Mouse (Mus musculus): ENCODE measurements around the gene Setd5.

The Setd5 gene

DNA sequence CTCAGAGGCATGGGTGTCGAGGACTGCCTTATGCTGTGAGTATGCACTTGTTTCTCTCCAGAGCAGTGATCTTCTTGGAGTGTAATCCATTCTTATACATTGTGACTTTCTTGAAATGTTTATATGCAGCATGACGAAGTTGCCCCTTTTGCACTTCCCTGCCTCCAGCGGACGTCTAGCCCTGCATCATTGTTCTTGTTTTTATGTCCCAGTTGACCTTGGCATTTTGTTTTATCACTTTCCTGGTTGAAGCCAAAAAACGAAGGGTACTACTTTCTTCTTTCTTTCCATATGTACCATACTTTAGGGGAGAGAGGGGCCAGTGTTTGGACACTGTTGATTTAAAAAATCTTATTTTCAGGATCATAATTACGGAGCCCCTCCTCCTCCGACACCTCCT lies 32.8 kb downstream of the Setd5 start:
- no peak for DNase-seq (ENCODE audit: extremely low read depth, low read depth, low spot score)

DNA sequence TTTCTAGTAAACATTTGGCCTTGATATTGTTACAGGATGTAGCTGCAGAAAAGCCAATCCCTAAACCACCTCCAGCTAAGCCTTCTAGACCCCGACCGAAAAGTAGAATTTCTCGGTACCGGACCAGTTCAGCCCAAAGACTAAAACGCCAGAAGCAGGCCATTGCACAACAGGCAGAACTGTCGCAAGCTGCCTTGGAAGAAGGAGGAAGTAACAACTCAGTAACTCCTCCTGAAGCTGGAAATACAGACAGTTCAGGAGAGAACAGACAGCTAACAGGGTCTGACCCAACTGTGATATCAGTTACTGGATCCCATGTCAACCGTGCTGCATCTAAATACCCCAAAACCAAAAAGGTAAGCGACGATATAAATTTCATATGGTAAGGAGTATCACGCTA lies 43.6 kb downstream of the Setd5 start:
- DNase-seq (ENCODE audit: extremely low read depth, low read depth, low spot score), result no peak

DNA sequence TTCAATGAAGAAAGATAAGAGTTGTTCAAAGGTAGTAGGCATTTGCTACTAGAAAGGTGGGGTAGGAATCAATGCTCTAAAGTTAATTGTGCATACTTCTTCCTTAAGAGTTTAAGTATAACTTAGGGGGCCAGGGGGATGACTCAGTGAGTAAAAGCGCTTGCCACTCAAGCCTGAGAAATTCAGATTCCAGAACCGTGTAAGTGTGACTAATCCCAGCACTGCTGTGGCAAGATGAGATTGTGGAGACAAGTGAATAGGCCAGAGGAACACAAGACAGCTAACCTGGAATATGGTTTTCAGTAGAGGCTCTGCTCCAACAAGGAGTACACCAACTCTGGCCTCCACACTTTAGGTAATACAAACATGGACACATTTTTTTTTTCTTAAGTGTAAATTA lies 56.2 kb downstream of the Setd5 start:
- DNase-seq (ENCODE audit: extremely low read depth, low read depth, low spot score), result no peak

DNA sequence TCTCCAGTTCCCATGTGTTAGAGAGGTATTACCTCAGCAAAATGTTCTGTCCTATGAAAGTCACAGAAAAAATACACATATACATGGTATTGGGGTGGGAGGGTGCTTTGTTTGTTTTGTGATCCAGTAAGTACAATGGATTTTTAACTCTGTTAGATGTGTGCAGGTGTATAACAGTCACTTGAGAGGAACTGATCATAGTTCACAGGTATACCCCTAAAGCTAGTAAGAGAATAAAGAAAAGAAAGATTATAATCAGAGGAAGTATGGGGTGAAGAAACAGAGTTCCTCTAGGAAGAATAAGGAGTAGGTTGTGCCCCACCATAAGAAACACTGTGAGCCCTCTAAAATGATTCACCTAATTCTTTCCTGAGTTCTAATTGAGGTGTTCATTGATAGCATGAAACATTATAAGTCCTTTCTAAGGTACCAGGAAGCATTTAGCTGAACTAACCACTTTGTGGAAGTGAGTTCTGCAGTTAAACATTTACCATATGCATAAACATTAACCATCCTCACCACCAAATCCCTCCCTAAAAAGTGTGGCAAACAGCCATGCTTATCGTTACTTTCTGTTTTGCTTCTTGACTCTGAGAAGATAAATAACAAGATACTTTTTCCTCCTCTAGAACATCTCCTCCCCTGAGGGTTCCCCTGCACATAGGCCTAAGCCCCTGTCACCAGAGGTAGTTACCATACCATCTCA lies 64.4 kb downstream of the Setd5 start:
- no peak for DNase-seq (ENCODE audit: extremely low read depth, low read depth, low spot score)

DNA sequence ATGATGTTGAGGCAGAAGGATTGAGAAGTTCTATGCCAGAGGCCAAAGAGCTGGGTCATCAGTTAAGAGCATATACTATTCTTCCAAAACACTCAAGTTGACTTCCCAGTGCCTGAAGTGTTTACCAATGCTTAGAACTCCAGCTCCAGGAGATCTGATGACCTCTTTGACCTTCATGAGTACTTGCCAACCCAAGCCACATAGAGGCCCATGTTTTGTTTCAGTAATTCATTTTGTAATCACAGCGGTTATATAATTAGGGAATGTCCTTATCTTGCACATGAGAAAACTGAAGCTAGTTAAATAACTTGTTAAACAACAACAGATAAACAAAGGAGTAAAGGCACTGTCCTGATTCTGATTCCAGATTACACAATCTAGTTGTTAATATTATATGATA lies 67.6 kb downstream of the Setd5 start:
- no peak for DNase-seq (ENCODE audit: extremely low read depth, low read depth, low spot score)

DNA sequence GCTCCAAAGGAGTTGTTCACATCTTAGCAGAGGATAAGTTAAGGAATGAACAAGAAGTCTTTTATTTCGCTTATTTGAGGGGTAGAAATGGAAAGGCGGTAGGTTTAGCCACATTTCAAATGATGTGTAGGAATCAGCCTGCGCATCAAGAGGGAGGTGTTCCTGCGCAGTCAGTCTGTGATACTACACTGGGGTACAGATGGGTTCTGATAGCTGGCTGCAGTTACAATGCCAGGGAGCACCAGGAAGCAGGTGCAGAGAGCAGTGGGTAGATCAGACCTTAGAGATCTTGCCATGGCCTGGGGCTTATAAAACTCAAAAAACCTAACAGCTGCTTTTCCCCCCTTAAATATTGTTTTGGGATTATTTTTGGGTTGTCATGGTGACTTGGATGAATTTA lies 68.1 kb downstream of the Setd5 start:
- no peak for DNase-seq (ENCODE audit: extremely low read depth, low read depth, low spot score)

DNA sequence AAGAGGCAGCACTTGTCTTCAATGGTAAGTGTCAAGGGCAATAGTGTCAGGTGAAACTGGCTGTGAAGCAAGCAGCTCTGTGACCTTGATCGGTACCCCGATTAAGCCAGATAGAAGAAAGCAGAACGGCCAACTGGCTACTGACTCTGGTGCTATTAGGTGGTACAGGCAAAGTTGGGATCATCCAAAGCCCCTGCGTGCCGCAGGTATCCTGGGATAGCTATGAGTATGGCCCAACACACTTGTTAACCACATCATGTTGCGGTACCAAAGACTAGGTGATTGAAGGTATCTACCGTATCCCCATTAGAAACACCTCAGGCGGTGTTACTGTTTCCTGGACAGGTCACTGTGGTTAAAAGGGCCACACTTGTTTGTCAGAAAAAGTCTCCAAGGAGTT lies 76.9 kb downstream of the Setd5 start:
- DNase-seq (ENCODE audit: extremely low read depth, low read depth, low spot score), result no peak

DNA sequence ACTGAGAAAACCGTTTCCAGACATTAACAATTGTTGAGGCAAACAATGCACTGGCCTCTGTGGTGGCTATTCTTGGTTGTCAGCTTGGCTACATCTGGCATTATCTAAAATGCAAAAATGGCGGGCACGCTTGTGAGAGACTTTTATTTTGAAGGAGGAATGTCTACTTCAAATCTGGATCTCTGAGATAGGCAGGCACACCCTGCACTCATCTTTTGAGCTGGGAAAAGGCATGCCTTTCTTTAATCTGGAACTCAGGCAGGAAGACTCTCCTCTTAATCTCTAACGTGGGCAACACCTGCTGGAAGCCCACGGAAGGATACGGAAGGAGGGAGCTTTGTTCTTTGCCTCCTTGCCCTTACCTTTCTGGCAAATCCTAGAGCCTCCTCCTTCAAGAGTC lies 77.7 kb downstream of the Setd5 start:
- DNase-seq (ENCODE audit: extremely low read depth, low read depth, low spot score), result no peak

DNA sequence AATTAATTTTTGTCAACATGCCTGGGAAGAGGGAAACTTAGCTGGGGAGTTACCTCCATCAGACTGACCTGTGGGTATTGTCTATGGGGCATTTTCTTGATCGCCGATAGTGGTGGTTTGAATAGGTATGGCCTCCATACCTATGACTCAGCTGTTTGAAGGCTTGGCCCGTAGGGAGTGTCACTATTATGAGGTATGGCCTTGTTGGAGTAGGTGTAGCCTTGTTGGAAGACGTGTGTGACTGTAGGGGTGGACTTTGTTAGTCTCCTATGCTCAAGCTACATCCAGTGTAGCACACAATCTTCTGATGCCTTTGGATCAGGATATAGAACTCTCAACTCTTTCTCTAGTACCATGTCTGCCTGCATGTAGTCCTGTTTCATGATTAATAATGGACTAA lies 78.9 kb downstream of the Setd5 start:
- DNase-seq (ENCODE audit: extremely low read depth, low read depth, low spot score), result no peak

DNA sequence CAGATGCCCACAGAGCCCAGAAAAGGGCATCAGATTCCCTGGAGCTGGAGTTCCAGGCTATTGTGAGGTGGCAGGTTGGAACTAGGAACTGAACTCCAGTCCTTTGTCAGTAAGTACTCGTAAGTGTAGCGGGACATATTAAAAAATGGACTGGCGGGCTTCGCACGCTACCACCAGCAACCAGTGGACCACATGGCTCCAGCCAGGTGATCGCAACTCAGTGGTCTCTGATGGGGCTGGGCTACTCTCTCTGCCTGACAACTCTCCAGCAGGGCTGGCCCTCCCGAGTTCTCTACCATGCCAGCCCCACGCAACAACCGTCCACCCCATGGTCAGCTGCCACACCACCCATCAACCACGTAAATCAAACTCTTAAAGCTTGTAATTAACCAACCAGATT lies 82.9 kb downstream of the Setd5 start:
- no peak for DNase-seq (ENCODE audit: extremely low read depth, low read depth, low spot score)

DNA sequence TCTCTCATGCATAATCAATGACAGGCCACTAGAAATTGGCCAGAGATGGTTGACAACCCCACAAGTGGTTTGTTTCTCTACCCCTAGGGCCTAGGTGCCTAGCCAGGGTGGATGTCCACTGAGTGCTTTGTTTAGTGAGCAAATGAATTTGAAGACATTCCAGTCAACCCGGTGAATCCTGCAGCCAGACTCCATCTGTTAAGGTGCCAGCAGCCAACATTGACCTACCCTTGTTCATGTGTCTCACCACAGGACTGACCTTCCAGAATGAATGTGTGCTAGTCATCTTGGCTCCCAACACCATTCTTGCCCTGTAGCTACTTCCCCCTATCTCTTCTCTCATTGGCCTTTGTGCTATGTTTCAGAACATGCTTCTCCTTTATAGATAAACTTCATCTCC lies 84.8 kb downstream of the Setd5 start:
- DNase-seq (ENCODE audit: extremely low read depth, low read depth, low spot score), result no peak

DNA sequence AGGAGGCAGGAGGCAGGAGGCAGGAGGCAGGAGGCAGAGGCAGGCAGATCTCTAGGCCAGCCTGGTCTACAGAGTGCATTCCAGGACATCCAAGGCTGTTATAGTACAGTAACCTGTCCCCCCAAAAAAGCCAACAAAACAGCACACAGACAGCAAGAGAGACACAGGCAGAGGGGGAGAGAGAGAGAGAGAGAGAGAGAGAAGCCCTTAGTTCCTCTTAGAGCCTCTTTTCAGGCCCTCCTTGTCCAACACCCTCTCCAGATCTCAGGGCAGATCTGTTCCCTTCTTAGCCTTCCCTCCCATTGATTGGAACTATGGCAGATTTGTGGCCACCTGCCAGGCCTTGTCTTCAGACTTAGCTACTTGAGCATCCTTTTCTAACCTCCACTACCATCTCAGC lies 86.3 kb downstream of the Setd5 start:
- no peak for DNase-seq (ENCODE audit: extremely low read depth, low read depth, low spot score)

DNA sequence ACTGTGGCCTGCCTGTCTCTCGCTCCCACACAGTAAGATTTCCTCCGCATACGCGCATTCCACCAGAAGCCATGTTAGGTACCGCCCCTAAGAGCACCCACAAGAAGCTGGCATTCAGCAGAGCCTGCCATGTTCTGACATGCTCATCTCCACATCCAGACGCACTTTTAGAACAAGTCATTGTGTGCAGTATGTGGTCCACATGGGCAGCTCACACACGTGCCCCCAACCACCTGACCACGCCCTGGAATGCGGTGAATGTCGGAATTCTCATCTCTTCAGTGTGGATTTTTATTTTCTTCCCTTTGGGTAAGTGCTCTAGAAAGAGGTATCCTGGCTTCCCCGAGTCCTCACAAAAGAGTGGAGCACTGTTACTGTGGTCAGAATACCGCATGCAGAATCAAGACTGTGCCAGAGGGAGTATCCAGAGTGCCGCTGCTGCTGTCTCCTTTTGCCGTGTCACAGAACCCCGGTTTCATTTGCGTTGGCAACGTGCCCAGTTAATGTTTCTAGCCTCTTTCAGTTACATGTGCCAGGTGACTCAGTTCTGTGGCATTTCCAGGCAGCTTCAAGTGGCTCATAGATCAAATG lies 89.6 kb downstream of the Setd5 start:
- DNase-seq (ENCODE audit: extremely low read depth, low read depth, low spot score), result peak; percentile 54

DNA sequence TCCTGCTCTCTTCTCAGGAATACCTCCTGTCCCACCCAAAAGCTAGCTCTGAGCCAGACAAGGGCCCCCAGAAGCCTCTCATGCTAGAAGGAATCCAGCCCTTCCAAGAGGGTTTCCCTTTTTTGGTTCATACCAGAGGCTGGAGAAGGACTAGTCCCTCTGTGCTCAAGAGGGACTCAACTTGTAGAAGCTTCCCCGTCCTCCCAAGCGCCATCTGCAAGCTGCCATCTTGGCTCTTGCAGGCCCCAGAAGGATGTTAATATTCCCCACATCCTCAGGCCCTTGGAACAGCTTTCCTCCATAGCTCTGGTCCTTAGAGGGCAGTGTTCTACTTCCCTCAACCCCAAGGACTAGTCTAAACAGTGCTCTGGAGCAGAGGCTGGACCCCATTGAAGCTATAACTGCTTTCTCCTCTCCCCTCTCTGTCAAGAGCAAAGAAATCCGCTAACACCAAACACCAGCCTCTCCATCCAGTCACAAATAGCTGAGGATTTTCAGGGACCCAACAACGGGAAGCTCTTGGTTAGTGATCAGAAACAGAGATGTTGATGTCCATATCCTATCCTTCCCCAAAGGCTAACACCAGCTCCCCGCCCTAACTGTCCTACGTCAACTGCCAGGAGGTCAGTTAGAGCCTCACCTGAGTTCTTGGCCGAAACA lies 91.3 kb downstream of the Setd5 start:
- no peak for DNase-seq (ENCODE audit: extremely low read depth, low read depth, low spot score)

DNA sequence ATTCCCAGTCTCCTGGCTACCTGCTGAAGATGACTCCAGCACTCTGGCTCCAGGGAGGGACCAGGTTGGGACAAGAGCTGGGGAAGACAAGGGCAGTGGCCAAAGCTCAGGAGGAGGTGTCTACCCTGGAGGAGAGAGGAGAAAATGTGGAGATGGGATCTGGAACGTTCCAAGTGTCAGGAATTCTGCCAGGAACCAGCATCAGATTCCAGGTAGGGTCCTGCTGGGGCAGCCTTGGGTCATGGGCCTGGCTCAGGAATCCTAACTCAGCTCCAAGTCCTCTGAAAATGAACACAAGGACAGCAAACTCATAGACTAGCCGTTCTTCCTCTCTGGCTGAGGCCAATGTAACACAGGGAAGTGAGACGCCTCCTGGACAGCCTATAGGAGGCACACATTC lies 92.7 kb downstream of the Setd5 start:
- DNase-seq (ENCODE audit: extremely low read depth, low read depth, low spot score), result no peak

DNA sequence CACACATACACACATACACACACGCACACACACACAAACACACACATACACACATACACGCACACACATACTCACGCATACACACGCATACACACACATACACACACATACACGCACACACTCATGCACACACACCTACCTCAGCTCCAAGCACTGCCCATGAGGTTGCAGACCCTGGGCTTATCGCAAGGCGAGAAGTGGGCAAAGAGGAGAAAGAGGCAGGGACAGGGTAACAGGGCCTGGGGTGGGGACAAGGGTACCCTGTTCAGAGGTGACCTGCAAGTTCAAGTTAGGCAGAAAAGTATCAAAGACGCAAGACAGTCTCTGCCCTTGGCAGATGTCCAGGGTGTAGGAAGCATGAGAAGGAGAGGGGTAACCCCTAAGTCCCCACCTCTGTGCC lies 93.5 kb downstream of the Setd5 start:
- DNase-seq (ENCODE audit: extremely low read depth, low read depth, low spot score), result no peak

DNA sequence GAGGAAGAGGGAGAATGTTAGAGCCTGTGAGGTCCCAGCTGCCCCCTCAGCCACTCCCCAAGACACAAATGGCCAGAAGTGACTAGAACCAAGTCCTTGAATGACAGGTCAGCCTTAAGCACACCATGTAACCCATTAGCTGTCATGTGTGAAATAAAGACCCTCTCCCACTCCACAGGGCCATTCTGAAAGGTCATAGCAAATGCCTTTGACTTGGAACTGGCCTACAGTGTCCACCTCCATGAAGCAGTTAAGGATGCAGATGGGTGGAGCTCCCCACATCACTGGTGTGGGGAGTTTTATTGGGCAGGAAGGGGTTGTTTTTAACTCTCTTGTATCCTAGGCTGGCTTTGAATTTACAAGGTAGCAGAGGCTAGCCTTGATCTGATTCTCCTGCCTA lies 94.8 kb downstream of the Setd5 start:
- no peak for DNase-seq (ENCODE audit: extremely low read depth, low read depth, low spot score)

DNA sequence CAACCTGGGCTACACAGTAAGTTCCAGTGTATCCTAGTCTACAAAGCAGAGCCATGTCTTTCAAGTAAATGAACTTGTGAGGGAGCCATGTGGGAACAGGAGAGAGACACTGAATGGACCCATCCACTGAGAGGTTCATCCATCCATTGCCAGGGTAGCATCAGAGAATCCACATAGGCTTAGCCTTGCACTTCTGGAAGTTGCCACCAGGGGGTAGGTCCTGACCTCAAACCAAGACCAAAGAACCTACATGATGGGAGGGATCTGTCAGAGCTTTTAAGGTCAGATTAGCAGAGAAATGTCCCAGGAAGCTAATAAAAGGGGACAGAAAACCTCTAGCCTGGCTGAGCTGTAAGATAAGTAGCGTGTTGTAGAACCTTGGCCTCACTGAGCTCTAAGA lies 95.4 kb downstream of the Setd5 start:
- no peak for DNase-seq (ENCODE audit: extremely low read depth, low read depth, low spot score)

DNA sequence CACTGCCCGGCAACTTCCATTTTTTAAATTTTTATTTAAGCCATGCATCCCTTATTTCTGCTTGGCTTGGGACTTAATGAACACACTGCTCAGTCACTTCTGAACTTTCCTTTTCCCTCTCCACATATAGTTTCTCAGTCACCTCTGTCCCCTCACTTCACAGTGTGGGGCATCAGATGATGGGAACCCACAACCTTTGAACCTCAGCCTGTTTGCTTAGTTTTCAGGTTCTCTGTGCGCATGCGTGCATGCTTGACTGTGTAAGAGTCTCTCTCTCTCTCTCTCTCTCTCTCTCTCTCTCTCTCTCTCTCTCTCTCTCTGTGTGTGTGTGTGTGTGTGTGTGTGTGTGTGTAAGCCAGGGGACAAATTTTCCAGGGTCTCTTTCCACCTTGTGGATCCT lies 98.3 kb downstream of the Setd5 start:
- DNase-seq (ENCODE audit: extremely low read depth, low read depth, low spot score), result no peak

DNA sequence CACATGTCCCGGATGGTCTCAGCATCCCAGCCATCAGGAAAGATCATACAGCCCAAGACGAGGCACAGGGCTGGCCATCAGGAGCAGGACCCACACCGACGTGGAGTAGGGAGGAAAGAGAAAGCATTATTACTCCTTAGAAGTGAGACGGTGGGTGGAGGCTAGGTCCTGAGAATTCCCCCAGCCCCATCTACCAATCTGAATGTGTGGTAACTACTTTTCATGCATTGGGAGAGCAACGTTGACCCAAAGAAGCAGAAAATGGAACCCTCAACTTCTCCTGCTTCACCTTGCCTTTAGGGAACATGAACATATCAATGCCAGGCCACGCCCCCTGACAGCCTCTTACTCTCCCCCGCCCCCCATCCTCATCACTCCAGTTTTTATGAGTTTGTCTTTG lies 99.4 kb downstream of the Setd5 start:
- DNase-seq (ENCODE audit: extremely low read depth, low read depth, low spot score), result no peak

DNA sequence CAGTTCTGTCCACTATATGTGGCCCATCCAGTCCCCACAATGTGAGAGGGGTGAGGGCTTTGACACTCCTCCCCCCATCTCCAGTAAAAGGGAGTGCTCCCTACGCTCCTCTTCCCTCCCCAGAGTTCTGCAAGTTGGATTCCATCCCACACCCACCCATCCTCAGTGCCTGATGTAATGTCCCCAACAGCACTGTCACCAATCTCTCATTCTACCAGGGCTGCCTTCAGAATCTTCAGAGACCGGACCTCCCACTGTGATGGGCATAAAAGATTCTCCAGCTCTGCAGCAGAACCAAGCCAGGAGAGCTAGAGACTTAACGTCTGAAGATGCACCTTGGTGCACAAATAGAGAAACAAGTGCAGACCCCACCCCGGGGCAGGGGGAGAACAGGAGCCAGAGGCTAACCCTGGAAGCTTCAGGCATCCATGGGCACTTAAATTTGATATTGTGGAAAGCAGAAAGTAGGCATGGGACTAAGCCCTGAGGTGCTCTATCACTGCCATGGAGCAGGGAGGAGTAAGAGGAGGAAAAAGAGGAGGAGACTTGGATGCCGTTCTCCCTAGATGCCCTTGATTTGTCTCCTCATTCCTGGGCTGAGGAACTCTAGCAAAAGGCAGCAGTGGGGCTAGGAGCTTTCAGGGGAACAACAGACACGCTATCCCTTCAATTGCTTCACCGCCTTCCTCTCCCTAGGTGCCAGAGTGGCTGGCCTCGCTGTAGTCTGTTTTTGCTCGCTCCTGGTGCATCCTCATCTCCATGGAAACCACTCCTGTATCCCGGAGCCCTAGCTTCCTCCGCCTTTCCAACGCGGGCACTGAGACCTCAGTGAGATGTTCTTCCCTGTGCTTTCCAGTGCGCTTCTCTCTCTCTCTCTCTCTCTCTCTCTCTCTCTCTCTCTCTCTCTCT lies 101.4 kb downstream of the Setd5 start:
- DNase-seq (ENCODE audit: extremely low read depth, low read depth, low spot score), result no peak

All from fat pad, adult 2 months (tissue).